Mouse (Mus musculus): ENCODE data around the gene Gm20388. TPM values are rescaled to one million over a fixed set of nuclear protein-coding genes. Genes with fewer than 3 reads are reported as not detected.

The Gm20388 gene
- polyA plus RNA-seq, 1 experiment = 23.9 TPM

GRCm38 (mm10) chr8:120342847-120343548 lies 432.4 kb downstream of the Gm20388 start:
- H3K4me1 ChIP-seq (ENCODE audit: control insufficient read depth, insufficient read depth, low read length) = peaks cover 4% of the 10 kb centered on the region
- H3K27ac ChIP-seq (ENCODE audit: insufficient read depth, low read length) = no peak overlapping the region
- TF ChIP-seq POLR2A (IDR thresholded peaks at IDR 0.05; ENCODE audit: extremely low read depth, insufficient read depth, low read length) (no peak), CTCF (IDR thresholded peaks at IDR 0.05; ENCODE audit: extremely low read depth, insufficient read depth, low read length) (no peak)

GRCm38 (mm10) chr8:120343582-120343981 lies 432.9 kb downstream of the Gm20388 start:
- Histone ChIP-seq H3K4me1 (ENCODE audit: control insufficient read depth, insufficient read depth, low read length) (peaks cover 4% of the 10 kb centered on the region), H3K27ac (ENCODE audit: insufficient read depth, low read length) (no peak overlapping the region), H3K4me3 (ENCODE audit: insufficient read depth, low read length) (no peak overlapping the region)
- TF ChIP-seq POLR2A (IDR thresholded peaks at IDR 0.05; ENCODE audit: extremely low read depth, insufficient read depth, low read length) (no peak), CTCF (IDR thresholded peaks at IDR 0.05; ENCODE audit: extremely low read depth, insufficient read depth, low read length) (no peak)

More at GRCm38 (mm10) chr8:120342847-120343548, 432.4 kb downstream of the Gm20388 start:
- H3K4me3 ChIP-seq (ENCODE audit: insufficient read depth, low read length) = no peak overlapping the region

- peaks cover 4% of the 10 kb centered on the region for H3K4me1 ChIP-seq (ENCODE audit: control insufficient read depth, insufficient read depth, low read length)
- TF ChIP-seq CTCF (IDR thresholded peaks at IDR 0.05; ENCODE audit: extremely low read depth, insufficient read depth, low read length) = no peak
- TF ChIP-seq POLR2A (IDR thresholded peaks at IDR 0.05; ENCODE audit: extremely low read depth, insufficient read depth, low read length) = no peak
- no peak overlapping the region for H3K4me3 ChIP-seq (ENCODE audit: insufficient read depth, low read length)
- no peak overlapping the region for H3K27ac ChIP-seq (ENCODE audit: insufficient read depth, low read length)
Measured at GRCm38 (mm10) chr8:120344166-120344565, 433.5 kb downstream of the Gm20388 start.

GRCm38 (mm10) chr8:120344583-120344982 lies 433.9 kb downstream of the Gm20388 start:
- no peak overlapping the region for H3K27ac ChIP-seq (ENCODE audit: insufficient read depth, low read length)
- H3K4me3 ChIP-seq (ENCODE audit: insufficient read depth, low read length) = no peak overlapping the region
- H3K4me1 ChIP-seq (ENCODE audit: control insufficient read depth, insufficient read depth, low read length) = peaks cover 4% of the 10 kb centered on the region
- no peak for TF ChIP-seq POLR2A (IDR thresholded peaks at IDR 0.05; ENCODE audit: extremely low read depth, insufficient read depth, low read length)
- no peak for TF ChIP-seq CTCF (IDR thresholded peaks at IDR 0.05; ENCODE audit: extremely low read depth, insufficient read depth, low read length)

- Histone ChIP-seq H3K4me1 (ENCODE audit: control insufficient read depth, insufficient read depth, low read length) (peaks cover 8% of the 10 kb centered on the region), H3K27ac (ENCODE audit: insufficient read depth, low read length) (no peak overlapping the region), H3K4me3 (ENCODE audit: insufficient read depth, low read length) (no peak overlapping the region)
- TF ChIP-seq POLR2A (IDR thresholded peaks at IDR 0.05; ENCODE audit: extremely low read depth, insufficient read depth, low read length) = no peak
- TF ChIP-seq CTCF (IDR thresholded peaks at IDR 0.05; ENCODE audit: extremely low read depth, insufficient read depth, low read length) = no peak
Measured at GRCm38 (mm10) chr8:120347734-120348341, 437.2 kb downstream of the Gm20388 start.

GRCm38 (mm10) chr8:120348922-120349321 lies 438.3 kb downstream of the Gm20388 start:
- Histone ChIP-seq H3K4me3 (ENCODE audit: insufficient read depth, low read length) (no peak overlapping the region), H3K27ac (ENCODE audit: insufficient read depth, low read length) (no peak overlapping the region), H3K4me1 (ENCODE audit: control insufficient read depth, insufficient read depth, low read length) (peaks cover 8% of the 10 kb centered on the region)
- TF ChIP-seq POLR2A (IDR thresholded peaks at IDR 0.05; ENCODE audit: extremely low read depth, insufficient read depth, low read length) = no peak
- no peak for TF ChIP-seq CTCF (IDR thresholded peaks at IDR 0.05; ENCODE audit: extremely low read depth, insufficient read depth, low read length)

GRCm38 (mm10) chr8:120351332-120352071 lies 440.9 kb downstream of the Gm20388 start:
- TF ChIP-seq CTCF (IDR thresholded peaks at IDR 0.05; ENCODE audit: extremely low read depth, insufficient read depth, low read length) (no peak), POLR2A (IDR thresholded peaks at IDR 0.05; ENCODE audit: extremely low read depth, insufficient read depth, low read length) (no peak)
- Histone ChIP-seq H3K27ac (ENCODE audit: insufficient read depth, low read length) (no peak overlapping the region; the same call in 1 of the 2 replicates), H3K4me1 (ENCODE audit: control insufficient read depth, insufficient read depth, low read length) (peaks cover 7% of the 10 kb centered on the region; the same call in 1 of the 2 replicates)

GRCm38 (mm10) chr8:120352096-120352495 lies 441.5 kb downstream of the Gm20388 start:
- peaks cover 7% of the 10 kb centered on the region for H3K4me1 ChIP-seq (ENCODE audit: control insufficient read depth, insufficient read depth, low read length)
- TF ChIP-seq CTCF (IDR thresholded peaks at IDR 0.05; ENCODE audit: extremely low read depth, insufficient read depth, low read length) (no peak), POLR2A (IDR thresholded peaks at IDR 0.05; ENCODE audit: extremely low read depth, insufficient read depth, low read length) (no peak)
- no peak overlapping the region for H3K4me3 ChIP-seq (ENCODE audit: insufficient read depth, low read length)
- no peak overlapping the region; the same call in 1 of the 2 replicates for H3K27ac ChIP-seq (ENCODE audit: insufficient read depth, low read length)

More at GRCm38 (mm10) chr8:120351332-120352071, 440.9 kb downstream of the Gm20388 start:
- H3K4me3 ChIP-seq (ENCODE audit: insufficient read depth, low read length) = no peak overlapping the region

- H3K4me1 ChIP-seq (ENCODE audit: control insufficient read depth, insufficient read depth, low read length) = peaks cover 4% of the 10 kb centered on the region
- H3K27ac ChIP-seq (ENCODE audit: insufficient read depth, low read length) = no peak overlapping the region
- H3K4me3 ChIP-seq (ENCODE audit: insufficient read depth, low read length) = no peak overlapping the region
- TF ChIP-seq CTCF (IDR thresholded peaks at IDR 0.05; ENCODE audit: extremely low read depth, insufficient read depth, low read length) = no peak
- no peak for TF ChIP-seq POLR2A (IDR thresholded peaks at IDR 0.05; ENCODE audit: extremely low read depth, insufficient read depth, low read length)
Measured at GRCm38 (mm10) chr8:120356067-120356466, 445.4 kb downstream of the Gm20388 start.

All from cortical plate, adult 2 months (tissue).